Mouse (Mus musculus) liver, postnatal 0 days (tissue): ENCODE measurements around the gene Atp6v1c2.

Experiments
- CTCF ChIP-seq: sonication (generic); IDR thresholded peaks from 2 replicates; pipeline ENCODE4 v1.5.1; 2016; ENCODE audit warnings: antibody characterized with exemption, low read depth
- EP300 ChIP-seq: IDR thresholded peaks from 2 replicates; pipeline ENCODE4 v1.6.1; 2016; ENCODE audit warnings: antibody characterized with exemption, low read depth, mild to moderate bottlenecking

DNA sequence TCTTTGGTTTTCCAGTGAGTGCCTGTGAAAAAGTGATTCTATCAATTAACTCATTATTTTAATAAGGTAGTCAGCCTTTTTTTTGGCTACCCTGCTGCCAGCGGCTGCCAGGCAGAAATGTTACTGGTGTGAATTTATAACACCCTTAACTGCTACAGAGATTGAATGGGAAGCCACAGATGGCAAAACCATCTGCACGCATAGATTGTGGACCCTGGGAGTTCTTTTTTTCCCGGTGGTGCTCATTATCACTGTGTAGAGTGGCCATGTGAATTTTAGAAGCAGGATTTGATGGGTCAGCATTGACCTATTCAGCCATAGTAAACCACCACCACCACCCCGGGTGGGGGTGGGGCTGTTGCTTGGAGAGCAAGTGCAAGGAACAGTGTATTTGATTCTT, 61.8 kb downstream of the Atp6v1c2 start:
- TF ChIP-seq CTCF (no peak), EP300 (no peak)
